Mouse (Mus musculus): Measurements from ENCODE around the gene Herc2.

Gene Herc2

DNA sequence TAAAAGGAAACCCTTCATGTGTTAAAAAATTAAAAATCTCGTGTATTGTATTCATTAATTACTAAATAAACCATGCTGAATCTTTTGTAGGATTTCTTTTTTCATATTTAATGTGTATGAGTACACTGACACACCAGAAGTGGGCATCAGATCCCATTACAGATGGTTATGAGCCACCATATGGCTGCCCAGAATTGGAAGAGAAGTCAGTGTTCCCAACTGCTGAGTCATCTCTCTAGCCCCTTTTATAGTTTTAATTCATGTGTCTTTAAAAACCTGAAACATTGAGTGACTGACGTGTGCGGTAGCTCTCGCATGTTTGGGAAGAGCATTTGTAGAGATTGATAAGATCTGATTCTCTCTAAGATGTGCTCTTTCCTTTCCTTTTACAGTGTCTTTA lies 21.7 kb downstream of the Herc2 start:
- DNase-seq: no peak

DNA sequence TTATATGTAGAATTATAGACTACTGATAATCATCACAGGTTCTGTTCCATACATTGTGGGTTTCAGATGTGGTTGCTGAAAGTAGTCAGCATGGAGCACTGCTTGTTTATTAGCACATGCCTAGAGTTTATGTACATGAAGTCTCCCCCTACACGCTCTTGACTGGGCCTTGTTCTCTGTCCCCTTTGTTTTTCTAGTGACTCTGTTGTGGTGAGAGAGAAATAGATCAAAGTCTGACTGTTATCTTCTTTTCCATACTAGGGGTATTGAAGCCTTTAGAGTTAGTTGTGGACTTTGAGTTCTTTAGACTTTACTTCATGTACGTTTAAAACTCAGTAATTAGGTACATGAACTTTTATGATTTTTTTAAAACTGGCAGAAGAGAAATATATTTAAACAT lies 33.0 kb downstream of the Herc2 start:
- DNase-seq: no peak

DNA sequence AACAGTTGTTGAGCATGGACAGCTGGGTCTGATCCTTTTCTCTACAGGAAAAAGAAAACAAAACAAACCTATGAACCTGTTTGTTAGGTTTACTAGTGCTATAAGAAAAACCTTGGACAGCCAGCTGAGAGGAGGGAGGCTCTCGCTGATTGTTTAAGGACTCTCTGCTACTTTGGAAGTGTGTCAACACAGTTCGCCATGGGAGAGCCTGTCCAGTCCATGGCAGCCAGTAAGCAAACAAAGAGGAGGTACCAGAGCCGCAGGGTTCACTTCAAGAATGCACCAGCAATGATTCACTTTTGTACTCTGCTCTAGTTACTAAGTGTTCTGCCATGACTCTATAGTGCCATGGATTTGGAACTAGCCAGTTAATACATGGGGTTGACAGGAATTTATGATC lies 39.1 kb downstream of the Herc2 start:
- DNase-seq: no peak

DNA sequence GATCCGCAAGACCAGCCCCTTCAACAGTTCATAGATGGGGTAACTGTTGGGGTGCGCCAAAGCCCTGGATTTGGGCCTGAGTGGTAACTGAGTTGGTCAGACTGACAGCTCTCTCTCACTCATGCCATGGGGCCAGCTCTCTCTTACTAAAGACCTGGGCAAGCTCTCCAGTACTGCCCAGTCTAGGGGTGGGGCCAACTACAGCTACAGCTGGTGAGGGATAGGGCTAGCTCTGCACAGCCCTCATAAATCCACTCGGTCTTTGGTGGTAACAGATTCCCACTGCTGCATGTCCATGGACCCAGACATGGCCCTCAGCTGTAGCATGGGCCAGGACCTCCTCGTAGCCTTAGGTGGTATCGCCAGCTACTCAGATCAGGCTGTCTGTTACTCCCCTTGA lies 41.4 kb downstream of the Herc2 start:
- DNase-seq: no peak

DNA sequence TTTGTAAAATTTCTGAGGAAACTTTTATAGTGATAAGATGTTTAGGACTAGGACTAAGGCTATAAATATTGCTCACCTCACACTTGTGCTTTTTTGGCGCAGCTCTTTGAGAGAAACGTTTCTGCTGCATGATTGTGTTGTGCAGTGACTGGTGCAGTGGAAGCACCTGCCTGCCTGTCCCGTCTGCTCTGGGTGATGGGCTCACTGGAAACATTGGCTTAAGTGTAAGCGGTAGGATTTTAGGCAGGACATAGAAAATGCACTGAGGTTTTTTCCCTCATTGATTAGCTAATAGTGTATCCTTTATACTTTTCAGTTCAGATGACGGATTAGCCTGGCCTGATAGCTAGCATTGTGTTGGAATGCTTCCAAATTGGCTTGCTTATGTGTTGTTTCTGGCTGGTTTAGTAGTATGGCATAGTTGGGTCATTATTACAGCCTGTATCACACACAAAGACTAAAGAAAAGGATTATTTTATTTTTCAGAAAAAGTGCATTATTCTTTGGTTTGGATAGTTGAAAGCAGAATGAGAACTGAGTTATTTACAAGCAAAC lies 52.4 kb downstream of the Herc2 start:
- no peak for DNase-seq

DNA sequence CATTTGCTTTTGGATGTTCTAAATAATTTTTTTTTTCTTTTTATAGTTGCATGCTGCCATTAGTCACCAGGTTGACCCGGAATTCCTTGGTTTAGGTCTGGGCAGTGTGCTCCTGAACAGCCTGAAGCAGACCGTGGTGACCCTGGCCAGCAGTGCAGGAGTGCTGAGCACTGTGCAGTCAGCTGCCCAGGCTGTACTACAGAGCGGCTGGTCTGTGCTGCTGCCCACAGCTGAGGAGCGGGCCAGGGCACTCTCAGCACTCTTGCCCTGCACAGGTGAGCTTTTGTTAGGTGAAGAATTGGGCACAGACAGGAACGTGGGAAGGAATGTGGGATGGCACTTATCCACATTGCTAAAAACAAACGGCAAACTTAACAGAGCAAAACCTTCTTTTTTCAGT lies 63.0 kb downstream of the Herc2 start:
- DNase-seq: no peak

DNA sequence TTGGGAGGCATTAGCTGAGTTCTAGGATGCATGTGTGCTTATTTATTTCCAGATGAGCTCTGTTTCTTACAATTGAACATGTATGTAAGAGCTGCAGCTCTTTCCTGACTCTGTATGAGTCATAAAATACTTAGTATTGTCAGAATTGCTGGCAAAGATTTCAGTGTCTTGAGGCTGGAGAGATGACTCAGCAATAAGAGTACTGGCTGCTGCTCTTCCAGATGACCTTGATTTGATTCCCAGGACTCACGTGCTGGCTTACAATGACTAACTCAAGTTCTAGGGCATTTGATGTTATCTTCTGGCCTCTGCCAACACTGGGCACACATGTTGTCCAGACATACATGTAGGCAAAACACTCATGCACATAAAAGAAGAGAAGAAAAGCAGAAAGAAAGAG lies 64.2 kb downstream of the Herc2 start:
- DNase-seq: no peak

DNA sequence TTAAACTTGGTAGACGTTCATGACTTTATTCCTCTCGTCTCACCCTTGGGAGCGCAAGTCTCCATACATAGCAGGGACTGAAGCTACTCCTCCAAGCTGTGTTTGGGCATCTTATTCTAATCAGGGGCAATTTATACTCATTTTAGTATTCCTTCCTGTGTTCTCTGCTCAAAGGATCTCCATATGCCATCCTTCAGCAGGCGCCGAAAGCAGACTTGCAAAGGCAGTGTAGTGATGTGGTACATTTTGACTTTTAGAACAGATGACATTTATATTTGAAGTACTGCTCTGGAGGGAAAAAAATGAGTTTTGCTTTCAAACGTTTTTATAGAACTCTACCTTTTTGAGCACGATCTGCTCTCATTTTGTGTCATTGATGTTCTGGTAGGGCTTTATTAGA lies 71.0 kb downstream of the Herc2 start:
- DNase-seq: no peak

DNA sequence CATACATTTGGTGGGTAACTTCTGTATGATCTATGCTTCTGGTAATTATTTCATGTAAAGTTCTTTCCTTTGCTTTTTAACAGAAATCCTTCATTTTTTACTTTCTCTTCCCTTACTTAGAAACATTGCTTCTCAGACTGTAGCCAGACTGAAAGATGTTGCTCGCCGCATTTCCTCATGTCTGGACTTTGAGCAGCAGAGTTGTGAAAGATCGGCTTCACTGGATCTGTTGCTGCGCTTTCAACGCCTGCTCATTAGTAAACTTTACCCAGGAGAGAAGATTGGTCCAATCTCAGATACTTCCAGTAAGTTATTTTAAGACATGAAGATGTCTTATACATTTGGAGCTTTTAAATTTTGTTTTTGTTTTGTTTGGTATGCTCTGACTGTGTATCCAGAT lies 71.4 kb downstream of the Herc2 start:
- no peak for DNase-seq

DNA sequence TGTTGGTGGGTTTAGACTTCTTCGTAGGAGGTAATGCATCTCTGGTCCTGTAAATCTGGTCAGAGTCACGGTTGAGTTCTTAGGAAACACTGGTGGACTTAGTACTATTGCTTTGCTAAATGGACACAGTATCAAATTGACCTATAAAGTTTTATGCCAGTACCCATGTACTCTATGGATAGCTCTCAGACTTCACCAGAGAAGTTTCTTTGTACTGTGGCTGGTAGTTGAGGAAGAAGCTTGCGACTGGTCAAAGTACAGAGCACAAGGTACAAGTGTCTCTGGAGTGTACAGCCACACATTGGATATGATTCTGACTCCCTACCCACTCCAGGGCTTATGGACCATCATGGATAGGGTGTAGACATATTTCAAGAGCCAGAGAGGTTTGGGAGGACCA lies 78.1 kb downstream of the Herc2 start:
- no peak for DNase-seq

DNA sequence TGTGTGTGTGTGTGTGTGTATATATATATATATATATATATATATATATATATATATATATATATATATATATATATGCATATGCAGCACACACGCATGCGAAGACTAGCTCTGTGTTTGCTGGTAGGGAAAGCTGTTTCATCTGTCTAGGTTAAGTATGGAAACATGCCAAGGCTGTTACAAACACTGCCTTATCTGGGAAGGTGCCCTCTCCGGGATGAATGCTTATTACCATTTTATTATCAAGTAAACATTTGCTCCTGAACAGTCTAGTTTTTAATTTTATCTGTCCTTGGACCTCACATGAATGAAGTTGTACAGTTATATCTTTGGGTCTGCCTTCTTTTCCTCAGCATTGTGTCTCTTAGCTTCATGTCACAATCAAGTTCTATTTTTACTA lies 79.6 kb downstream of the Herc2 start:
- no peak for DNase-seq

DNA sequence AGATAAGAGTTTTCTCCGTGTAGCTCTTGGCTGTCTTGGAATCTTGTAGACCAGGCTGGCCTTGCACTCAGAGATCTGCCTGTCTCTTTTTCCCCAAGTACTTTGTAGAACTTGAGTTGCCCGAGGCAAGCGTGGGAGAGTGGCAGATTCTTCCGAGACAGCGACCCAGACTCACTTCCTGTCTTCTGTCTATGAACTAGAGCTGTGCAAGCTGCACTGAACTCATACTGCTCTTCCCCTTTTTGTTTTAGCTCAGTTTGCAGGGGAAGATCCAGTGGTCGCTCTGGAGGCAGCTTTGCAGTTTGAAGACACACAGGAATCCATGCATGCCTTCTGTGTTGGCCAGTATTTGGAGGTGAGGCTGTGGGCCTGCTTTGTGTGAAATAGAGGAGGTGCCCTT lies 81.6 kb downstream of the Herc2 start:
- DNase-seq: peak; percentile 7 to 10

DNA sequence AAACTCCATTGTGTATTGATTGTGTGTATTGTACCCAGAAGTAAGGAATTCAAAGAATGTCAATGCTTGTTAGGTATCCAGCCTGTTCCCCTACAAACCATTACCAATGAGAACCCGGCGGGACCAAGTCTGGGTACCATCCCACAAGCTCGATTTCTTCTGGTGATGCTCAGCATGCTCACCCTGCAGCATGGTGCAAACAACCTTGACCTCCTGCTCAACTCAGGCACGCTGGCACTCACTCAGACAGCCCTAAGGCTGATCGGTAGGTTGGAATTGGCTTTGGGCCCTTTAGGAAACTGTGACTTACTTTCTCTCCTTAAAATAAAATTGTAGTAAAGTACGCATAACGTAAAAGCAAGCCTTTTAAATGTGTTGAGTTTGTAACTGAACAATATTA lies 88.7 kb downstream of the Herc2 start:
- no peak for DNase-seq

DNA sequence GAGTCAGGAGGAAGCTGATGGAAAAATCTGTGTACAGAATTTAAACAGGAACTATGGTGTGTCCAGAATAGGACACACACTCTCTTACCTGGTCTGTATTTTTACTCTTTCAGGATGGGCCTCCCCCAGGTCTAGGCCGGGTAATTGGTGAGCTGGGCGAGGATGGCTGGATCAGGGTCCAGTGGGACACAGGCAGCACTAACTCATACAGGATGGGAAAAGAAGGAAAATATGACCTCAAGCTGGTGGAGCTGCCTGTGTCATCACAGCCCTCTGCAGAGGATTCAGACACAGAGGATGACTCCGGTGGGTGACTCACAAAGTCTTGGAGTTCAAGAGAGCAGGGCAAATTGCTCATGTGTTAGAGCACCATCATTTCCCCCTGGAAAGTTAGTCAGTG lies 96.4 kb downstream of the Herc2 start:
- DNase-seq: no peak

DNA sequence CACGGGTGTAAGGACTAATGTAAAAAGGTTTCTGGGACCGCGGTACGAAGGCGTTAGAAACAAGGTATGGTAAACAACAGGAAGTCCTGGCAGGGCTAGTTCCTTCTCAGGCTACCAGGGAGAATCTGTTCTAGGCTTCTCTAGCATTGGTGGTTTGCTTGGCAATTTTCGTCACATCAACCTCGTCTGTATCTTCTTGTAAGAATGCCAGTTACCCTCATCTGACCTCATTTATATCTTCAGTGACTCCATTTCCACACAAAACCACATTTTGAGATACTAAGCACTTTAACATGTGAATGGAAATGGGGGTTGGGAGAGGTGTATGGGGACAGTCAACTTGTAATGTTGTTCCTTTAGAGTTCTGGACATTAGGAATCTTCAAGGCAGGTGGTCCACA lies 98.9 kb downstream of the Herc2 start:
- no peak for DNase-seq

DNA sequence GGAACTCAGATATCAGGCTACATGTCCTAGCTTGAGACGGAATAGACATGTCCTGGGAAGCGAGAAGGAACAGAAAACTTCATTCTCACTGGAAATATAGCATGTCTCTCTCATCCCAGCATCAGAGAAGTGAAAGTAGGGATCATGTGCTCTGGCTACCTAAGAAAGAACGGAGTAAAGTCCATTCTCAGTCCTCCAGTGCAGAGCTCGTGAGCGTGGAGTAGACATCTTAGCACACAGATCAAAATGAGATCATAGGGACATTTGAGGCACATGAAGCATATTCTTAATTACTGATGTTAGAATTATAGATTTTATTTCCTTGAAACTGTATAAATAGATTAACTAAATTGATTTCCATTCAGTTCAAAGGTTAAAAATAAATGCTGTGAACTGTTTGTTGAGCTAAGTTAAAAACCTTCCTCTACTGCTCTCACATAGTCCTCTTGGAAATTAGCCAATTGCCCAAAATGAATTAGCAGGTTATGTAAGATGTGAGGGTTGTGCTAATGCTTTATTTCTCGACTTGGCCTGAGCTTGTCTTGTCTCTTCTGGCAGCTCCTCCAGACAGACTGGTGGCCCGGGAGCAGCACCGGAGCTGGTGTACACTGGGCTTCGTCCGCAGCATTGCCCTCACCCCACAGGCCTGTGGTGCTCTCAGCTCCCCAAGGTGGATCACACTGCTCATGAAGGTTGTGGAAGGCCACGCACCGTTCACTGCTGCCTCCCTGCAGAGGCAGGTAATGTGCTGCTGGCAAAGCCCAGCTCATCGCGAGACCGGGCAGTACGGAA lies 102.1 kb downstream of the Herc2 start:
- DNase-seq: no peak

DNA sequence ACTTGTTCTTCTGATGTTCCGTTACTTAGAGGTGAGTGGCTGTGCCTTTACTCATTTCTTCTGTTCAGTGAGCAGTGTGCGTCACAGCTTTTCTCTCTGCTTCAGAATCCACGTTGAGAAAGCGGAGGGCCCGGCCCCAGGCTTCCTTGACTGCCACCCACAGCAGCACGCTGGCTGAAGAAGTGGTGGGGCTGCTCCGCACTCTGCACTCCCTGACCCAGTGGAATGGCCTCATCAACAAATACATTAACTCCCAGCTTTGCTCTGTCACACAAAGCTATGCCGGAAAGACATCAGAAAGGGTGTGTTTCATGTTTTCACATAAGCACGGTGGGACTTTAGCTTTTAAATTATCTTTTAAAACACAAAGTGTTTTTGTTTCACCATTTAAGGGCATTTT lies 103.2 kb downstream of the Herc2 start:
- DNase-seq: no peak

DNA sequence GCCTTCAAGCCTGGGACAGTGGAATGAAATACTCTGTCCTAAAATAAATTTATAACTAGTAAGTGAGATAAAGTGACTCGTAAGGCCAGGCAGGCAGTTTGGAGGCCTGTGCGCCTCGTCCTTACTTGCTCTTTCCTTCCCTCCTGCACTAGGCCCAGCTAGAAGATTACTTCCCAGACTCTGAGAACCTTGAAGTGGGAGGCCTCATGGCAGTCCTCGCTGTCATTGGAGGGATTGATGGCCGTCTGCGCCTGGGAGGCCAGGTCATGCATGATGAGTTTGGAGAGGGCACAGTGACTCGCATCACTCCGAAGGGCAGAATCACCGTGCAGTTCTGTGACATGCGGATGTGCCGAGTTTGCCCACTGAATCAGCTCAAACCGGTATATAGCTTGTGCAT lies 103.6 kb downstream of the Herc2 start:
- no peak for DNase-seq

DNA sequence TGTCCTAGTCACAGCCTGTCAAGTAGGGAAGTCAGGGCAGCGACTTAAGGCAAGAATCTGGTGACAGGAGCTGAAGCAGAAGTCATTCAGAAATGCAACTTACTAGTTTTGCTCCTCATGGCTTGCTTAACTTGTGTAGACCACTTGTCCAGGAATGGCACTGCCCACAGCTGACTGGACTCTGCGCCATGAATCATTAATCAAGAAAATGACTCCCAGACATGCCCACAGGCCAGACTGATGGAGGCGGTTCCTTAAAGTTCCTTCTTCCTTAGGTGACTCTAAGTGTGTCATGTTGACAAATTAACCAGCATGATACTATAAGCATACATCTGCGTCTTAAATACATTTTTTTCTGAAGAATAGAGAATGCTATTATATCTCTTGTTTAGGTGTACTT lies 113.3 kb downstream of the Herc2 start:
- DNase-seq: no peak

DNA sequence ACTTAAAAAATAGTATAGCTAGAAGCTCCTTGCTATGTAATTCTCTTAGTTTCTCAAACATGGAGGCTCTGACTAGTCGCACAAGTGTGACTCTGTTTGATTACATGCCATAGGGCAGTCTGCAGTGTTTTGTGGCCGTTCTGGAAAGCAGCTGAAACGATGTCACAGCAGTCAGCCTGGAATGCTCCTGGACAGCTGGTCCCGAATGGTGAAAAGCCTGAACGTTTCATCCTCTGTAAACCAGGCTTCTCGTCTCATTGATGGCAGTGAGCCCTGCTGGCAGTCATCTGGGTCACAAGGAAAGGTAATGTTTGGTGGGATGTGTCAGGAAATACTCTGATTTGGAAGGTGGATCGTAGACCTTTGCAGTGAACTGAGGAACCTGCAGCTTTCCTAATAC lies 118.7 kb downstream of the Herc2 start:
- no peak for DNase-seq

DNA sequence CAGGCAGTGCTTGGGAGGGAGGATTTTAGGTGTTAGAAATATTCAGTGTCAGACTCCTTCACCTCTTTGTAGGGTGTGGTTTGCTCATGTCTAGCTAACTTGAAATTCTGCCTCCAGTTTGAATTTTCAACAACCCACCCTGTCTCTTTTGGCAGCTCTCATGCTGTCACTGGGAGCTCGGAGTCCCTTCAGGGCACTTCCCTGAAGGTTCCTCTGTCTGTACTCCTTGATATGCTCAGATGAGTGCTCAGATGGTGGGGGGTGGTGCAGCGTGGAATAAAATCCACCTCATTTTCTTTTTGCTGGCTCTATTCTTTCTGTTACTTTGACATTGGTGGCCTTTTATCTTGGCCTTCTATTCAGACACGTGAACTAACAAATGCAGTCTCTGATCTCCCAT lies 127.4 kb downstream of the Herc2 start:
- DNase-seq: no peak

DNA sequence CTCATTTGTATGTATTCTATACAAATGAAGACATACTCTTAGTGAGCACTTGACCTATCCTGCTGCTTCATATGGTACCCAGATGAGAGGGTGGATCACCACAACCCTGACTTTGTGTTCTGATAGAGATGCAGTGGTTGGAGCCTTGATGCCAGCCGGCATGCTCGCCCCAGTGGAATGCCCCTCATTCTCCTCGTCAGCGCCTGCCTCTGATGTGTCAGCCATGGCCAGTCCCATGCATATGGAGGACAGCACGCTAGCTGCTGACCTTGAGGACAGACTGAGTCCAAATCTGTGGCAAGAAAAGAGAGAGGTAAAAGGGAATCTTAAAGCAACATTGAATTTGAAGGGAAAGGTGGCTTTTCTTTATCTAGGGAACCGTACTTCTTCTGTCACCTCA lies 141.0 kb downstream of the Herc2 start:
- DNase-seq: no peak

DNA sequence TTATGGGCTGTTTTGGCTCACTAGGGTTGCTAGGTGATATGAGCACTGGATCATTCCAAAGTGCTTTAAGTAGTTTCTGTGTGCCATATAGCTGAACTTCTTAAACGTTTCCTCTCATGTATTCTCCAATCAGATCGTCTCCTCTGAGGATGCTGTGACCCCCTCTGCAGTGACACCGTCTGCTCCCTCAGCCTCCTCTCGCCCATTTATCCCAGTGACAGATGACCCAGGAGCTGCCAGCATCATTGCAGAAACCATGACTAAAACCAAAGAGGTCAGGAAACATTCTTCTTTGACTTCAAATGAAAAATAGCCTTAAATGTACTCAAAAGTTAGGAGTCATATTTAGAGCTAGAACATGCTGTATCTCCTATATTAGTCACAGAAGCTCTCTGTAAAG lies 141.7 kb downstream of the Herc2 start:
- no peak for DNase-seq

DNA sequence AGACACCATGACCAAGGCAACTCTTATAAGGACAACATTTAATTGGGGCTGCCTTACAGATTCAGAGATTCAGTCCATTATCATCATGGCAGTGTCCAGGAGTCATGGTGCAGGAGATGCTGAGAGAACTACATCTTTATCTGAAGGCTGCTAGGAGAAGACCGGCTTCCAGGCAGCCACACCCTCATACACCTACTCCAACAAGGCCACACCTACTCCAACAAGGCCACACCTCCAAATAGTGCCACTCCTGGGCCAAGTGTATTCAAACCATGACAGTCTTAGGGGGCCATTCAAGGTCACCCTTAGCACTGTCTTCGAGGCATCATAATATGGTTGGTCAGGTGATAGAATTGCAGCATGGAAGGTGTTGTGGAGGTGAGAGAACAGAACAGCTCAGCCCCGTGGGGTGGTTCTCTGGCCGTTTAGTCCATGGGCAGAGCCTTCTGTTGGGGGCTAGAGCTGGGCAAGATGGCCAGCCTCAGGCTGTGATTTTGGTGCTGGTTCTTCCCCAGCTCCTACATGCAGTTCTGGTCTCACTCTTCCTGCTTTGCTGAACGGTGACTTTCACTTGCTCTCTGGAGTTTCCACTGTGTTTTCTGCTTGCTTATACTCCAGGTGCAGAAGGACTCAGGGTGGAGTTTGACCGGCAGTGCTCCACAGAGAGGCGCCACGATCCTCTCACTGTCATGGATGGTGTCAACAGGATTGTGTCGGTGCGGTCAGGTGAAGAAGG lies 151.7 kb downstream of the Herc2 start:
- no peak for DNase-seq

DNA sequence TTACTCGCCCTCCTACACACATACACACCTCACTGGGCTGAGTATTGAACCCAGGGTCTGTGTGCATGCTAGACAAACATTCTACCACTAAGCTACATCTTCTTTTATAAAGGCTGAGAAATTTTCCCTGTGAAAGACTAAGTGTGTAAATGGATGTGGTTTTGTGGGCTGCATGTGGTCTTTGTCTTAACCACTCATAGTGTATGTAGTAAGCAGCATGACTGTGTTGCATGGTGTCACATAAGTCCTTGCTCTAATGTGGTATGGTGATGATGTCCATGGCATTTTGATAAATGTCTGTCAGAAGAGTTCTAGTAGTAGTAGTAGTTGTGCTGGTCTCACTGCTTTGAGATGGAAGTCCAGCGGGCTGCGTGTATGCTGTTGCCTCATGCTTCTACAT lies 152.8 kb downstream of the Herc2 start:
- no peak for DNase-seq

All from thymus, postnatal 36 days (tissue).